24 mouse cellular contexts compared by ENCODE assay signal in genomic region chr19:28800448-28800847, GRCm38 (mm10). TPM values are rescaled to one million over a fixed set of nuclear protein-coding genes. Genes with fewer than 3 reads are reported as not detected.
DNase-seq lines count a peak whose midpoint lies in the region; ATAC-seq and TF ChIP-seq lines count a peak whose summit lies in the region.
"Had no signal": no experiment of that assay in that cellular context is flagged by ENCODE, and none has a peak within 500 bp of the region (broad histone marks: within the 10 kb centered on the region; RNA-seq: fewer than 3 reads in every experiment).

No protein-coding gene starts in this region.

- no peak overlapping the region for H3K4me2 ChIP-seq in forebrain, embryonic 16.5 days (ENCODE audit: low read length)
- no peak overlapping the region for H3K4me2 ChIP-seq in forebrain, embryonic 12.5 days
- H3K4me2 ChIP-seq in neural tube, embryonic 15.5 days, result no peak overlapping the region
- H3K4me2 ChIP-seq: embryonic facial prominence, embryonic 13.5 days; limb, embryonic 12.5 days; liver, embryonic 11.5 days; midbrain, embryonic 12.5 days had no signal

- H3K36me3 ChIP-seq in forebrain, embryonic 16.5 days (ENCODE audit: control insufficient read depth, insufficient read depth), result no peaks in the 10 kb centered on the region
- no peaks in the 10 kb centered on the region for H3K36me3 ChIP-seq in forebrain, embryonic 12.5 days (replicated peaks)
- no peaks in the 10 kb centered on the region for H3K36me3 ChIP-seq in neural tube, embryonic 15.5 days
- H3K36me3 ChIP-seq: embryonic facial prominence, embryonic 13.5 days; limb, embryonic 12.5 days; midbrain, embryonic 12.5 days had no signal

- H3K9ac ChIP-seq in forebrain, embryonic 16.5 days (replicated peaks; ENCODE audit: low read depth, low read length), result no peak overlapping the region
- no peak overlapping the region for H3K9ac ChIP-seq in forebrain, embryonic 12.5 days
- no peak overlapping the region for H3K9ac ChIP-seq in neural tube, embryonic 15.5 days (replicated peaks)
- H3K9ac ChIP-seq: embryonic facial prominence, embryonic 13.5 days; limb, embryonic 12.5 days; midbrain, embryonic 12.5 days had no signal

- no peak overlapping the region for H3K4me3 ChIP-seq in forebrain, embryonic 16.5 days (replicated peaks; ENCODE audit: low read length)
- H3K4me3 ChIP-seq in forebrain, embryonic 12.5 days (replicated peaks), result no peak overlapping the region
- H3K4me3 ChIP-seq in layer of hippocampus, adult 2 months, result no peak overlapping the region
- H3K4me3 ChIP-seq in neural tube, embryonic 15.5 days (replicated peaks), result no peak overlapping the region
- H3K4me3 ChIP-seq: embryonic facial prominence, embryonic 13.5 days; erythroblast, embryonic 14.5 days; heart, adult 2 months; limb, embryonic 12.5 days; midbrain, embryonic 12.5 days had no signal

- 0 out of 2 replicates have a peak, but pooled peaks have one; percentile 31 for ATAC-seq in forebrain, embryonic 16.5 days
- ATAC-seq in forebrain, embryonic 12.5 days (ENCODE audit: low FRiP score), result no peak
- ATAC-seq in neural tube, embryonic 15.5 days (ENCODE audit: low FRiP score), result peak; percentile 65; the same call in 1 of the 2 replicates
- ATAC-seq: intestine, postnatal 0 days had no signal

- H3K27ac ChIP-seq in forebrain, embryonic 16.5 days (ENCODE audit: low read length), result no peak overlapping the region
- no peak overlapping the region for H3K27ac ChIP-seq in forebrain, embryonic 12.5 days
- H3K27ac ChIP-seq in layer of hippocampus, adult 2 months, result 0 out of 2 replicates have a peak overlapping the region, but pooled peaks have one; percentile 18
- H3K27ac ChIP-seq in neural tube, embryonic 15.5 days (replicated peaks), result no peak overlapping the region
- H3K27ac ChIP-seq: embryonic facial prominence, embryonic 13.5 days; heart, adult 2 months; limb, embryonic 12.5 days; midbrain, embryonic 12.5 days had no signal

- no peaks in the 10 kb centered on the region for H3K9me3 ChIP-seq in forebrain, embryonic 16.5 days (ENCODE audit: control insufficient read depth, low read length)
- no peaks in the 10 kb centered on the region for H3K9me3 ChIP-seq in forebrain, embryonic 12.5 days
- no peaks in the 10 kb centered on the region for H3K9me3 ChIP-seq in neural tube, embryonic 15.5 days (replicated peaks)
- H3K9me3 ChIP-seq: embryonic facial prominence, embryonic 13.5 days; limb, embryonic 12.5 days; midbrain, embryonic 12.5 days had no signal

- DNase-seq in layer of hippocampus, adult 2 months (ENCODE audit: low spot score in 2 of 2), result no peak
- no peak for DNase-seq in layer of hippocampus, adult 11-12 months (ENCODE audit: low spot score)
- no peak for DNase-seq in neural tube, embryonic 10.5 days (ENCODE audit: extremely low spot score, low spot score)
- no peak for DNase-seq in thymus, postnatal 36 days
- DNase-seq in urinary bladder, adult 2 months (ENCODE audit: low spot score), result no peak
- DNase-seq: adrenal gland, postnatal 10 days; cerebellum, adult 8-10 months; cerebellum, postnatal 36 days; embryo, embryonic 11 days; gastrocnemius, postnatal 25 days; heart, adult 2 months; kidney, postnatal 4 days; lung, adult 18-20 months; lung, postnatal 10 days; thymus, adult 18-20 months had no signal

- WGBS in forebrain, embryonic 16.5 days, result 28% methylated on average over 6 of the region's 6 CpGs
- 52% methylated on average over 6 of the region's 6 CpGs for WGBS in forebrain, embryonic 12.5 days
- 45% methylated on average over 6 of the region's 6 CpGs for WGBS in neural tube, embryonic 15.5 days

- H3K27me3 ChIP-seq in forebrain, embryonic 16.5 days (replicated peaks; ENCODE audit: control insufficient read depth, insufficient read depth, low read length), result no peaks in the 10 kb centered on the region
- no peaks in the 10 kb centered on the region; the same call in 1 of the 2 replicates for H3K27me3 ChIP-seq in forebrain, embryonic 12.5 days
- no peaks in the 10 kb centered on the region for H3K27me3 ChIP-seq in neural tube, embryonic 15.5 days (replicated peaks)
- H3K27me3 ChIP-seq: embryonic facial prominence, embryonic 13.5 days; limb, embryonic 12.5 days; midbrain, embryonic 12.5 days had no signal

- no peak for TF ChIP-seq CTCF in layer of hippocampus, adult 2 months (conservative IDR thresholded peaks at IDR 0.05)

- H3K4me1 ChIP-seq in forebrain, embryonic 16.5 days (replicated peaks; ENCODE audit: control insufficient read depth, insufficient read depth, low read length), result peaks cover 21% of the 10 kb centered on the region
- no peaks in the 10 kb centered on the region for H3K4me1 ChIP-seq in forebrain, embryonic 12.5 days
- 0 out of 2 replicates have a peak, but pooled peaks cover 2% of the 10 kb centered on the region for H3K4me1 ChIP-seq in neural tube, embryonic 15.5 days
- H3K4me1 ChIP-seq: embryonic facial prominence, embryonic 13.5 days; limb, embryonic 12.5 days; midbrain, embryonic 12.5 days had no signal

RNA-seq across cellular contexts. Expression of gene Slc1a1, which starts 34.4 kb away (rescaled TPM):
- 37.5 and 44.7 TPM in 2 replicates for polyA plus RNA-seq in forebrain, embryonic 16.5 days (2015; fragmentation: Nextera tagmentation; extraction: Ambion mirVana)
- 2.4 and 2.8 TPM in 2 replicates for polyA plus RNA-seq in forebrain, embryonic 12.5 days (2016; fragmentation: Nextera tagmentation; extraction: Ambion mirVana)
- total RNA-seq in layer of hippocampus, adult 2 months (2021), result 100 to 1,000 TPM; 139 to 149 TPM
- 49.5 and 57.3 TPM in 2 replicates for polyA plus RNA-seq in neural tube, embryonic 15.5 days (2015; fragmentation: Nextera tagmentation; extraction: Ambion mirVana)
- 2.8 and 4.0 TPM in 2 replicates for polyA plus RNA-seq in urinary bladder, adult 2 months (2012; rRNA removed)
- polyA plus RNA-seq: erythroblast, embryonic 14.5 days had no signal
